Mouse (Mus musculus) macrophage (primary cell): Measurements from ENCODE around the gene Art4. TPM values are rescaled to one million over a fixed set of nuclear protein-coding genes. Genes with fewer than 3 reads are reported as not detected.
A peak's percentile ranks its signal among the peaks of the same experiment; 100 is the strongest.

ENCODE experiments used
- H3K27ac ChIP-seq: fragments of 350-480 bp; formaldehyde crosslinking; 2 replicates; pipeline ENCODE4 v1.9.0; 2021
- H3K36me3 ChIP-seq: fragments of 350-480 bp; formaldehyde crosslinking; 2 replicates; pipeline ENCODE4 v1.9.0; 2021; ENCODE audit errors: inconsistent target
- H3K4me3 ChIP-seq: fragments of 350-480 bp; formaldehyde crosslinking; 2 replicates; pipeline ENCODE4 v1.9.0; 2021; ENCODE audit errors: inconsistent target
- H3K79me2 ChIP-seq: fragments of 350-480 bp; formaldehyde crosslinking; 2 replicates; pipeline ENCODE4 v1.9.0; 2021; ENCODE audit errors: inconsistent target
- WGBS: methylation state at CpG from one replicate; pipeline ENCODE4 v1.1.7; 2026; ENCODE audit warnings: inconsistent platforms; ENCODE audit not compliant: missing documents; 5-methylcytosine and 5-hydroxymethylcytosine counted together
- polyA plus RNA-seq: library from polyadenylated mRNA; stranded (reverse); fragments of 250-400 nt; gene quantifications from 3 replicates; pipeline ENCODE4 v1.2.4, GENCODE M21; 2018; ENCODE audit warnings: inconsistent platforms

Art4 gene
- polyA plus RNA-seq, 1 experiment from 2014 or later = not detected

- WGBS = 5% methylated on average over 7 of the region's 7 CpGs
- Histone ChIP-seq H3K36me3 (peaks cover 23% of the 10 kb centered on the region; the same call in 1 of the 2 replicates), H3K27ac (peak overlapping the region; percentile 73), H3K79me2 (peaks cover 51% of the 10 kb centered on the region), H3K4me3 (peak overlapping the region; percentile 80)
Observed at GRCm38 (mm10) chr6:136827116-136827515, 30.4 kb downstream of the Art4 start.

DNA sequence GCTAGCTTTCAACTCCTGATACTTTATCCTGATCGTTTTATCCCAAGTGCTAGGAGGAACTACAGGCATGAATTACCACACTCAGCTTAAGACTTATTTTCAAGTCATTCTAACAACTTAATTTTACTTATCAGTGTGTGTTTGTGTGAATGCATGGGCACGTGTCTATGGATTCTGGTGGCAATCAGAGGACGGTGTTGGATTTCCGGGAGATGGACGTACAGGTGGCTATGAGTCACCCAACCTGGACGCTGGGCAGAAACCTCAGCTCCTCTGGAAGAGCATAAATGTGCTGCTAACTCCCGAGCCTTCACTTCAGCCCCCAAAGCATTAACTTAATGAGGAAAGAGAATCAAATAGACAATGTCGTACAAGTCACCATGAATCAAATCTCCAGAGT, 32.5 kb downstream of the Art4 start:
- WGBS = 81% methylated on average over 8 of the region's 8 CpGs
- Histone ChIP-seq H3K4me3 (no peak overlapping the region), H3K27ac (peak overlapping the region; percentile 27; the same call in 1 of the 2 replicates), H3K36me3 (peaks cover 45% of the 10 kb centered on the region), H3K79me2 (peaks cover 72% of the 10 kb centered on the region)

DNA sequence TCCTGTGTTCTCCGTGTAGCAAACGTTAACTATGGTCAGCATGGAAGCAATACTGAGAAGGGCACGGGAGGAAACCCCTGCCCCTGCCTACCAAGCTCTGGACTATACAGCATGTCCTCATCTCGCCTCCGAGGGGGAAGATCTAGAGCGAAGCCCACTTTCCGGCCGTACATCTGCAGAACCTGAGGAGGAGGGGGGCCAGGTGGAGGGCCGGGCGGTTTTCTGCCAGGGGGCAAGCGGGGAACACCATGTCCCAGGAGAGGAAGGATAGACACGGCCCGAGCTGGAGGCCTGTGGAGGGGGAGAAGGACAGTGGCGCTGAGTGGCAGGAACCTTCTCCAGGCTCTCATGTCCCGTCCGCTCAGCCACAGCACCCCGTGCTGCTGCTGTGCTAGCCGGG, 36.4 kb downstream of the Art4 start:
- H3K79me2 ChIP-seq = peaks cover 90% of the 10 kb centered on the region
- H3K27ac ChIP-seq = no peak overlapping the region
- peaks cover 79% of the 10 kb centered on the region for H3K36me3 ChIP-seq
- H3K4me3 ChIP-seq = no peak overlapping the region
- WGBS = 96% methylated on average over 18 of the region's 18 CpGs

GRCm38 (mm10) chr6:136820381-136820780, 37.2 kb downstream of the Art4 start:
- WGBS = 94% methylated on average over 21 of the region's 21 CpGs
- H3K79me2 ChIP-seq = peaks cover 90% of the 10 kb centered on the region
- peaks cover 86% of the 10 kb centered on the region for H3K36me3 ChIP-seq
- no peak overlapping the region for H3K27ac ChIP-seq
- no peak overlapping the region for H3K4me3 ChIP-seq

- H3K27ac ChIP-seq = no peak overlapping the region
- H3K79me2 ChIP-seq = peaks cover 70% of the 10 kb centered on the region
- H3K36me3 ChIP-seq = peaks cover 82% of the 10 kb centered on the region
- 90% methylated on average over 3 of the region's 3 CpGs for WGBS
- H3K4me3 ChIP-seq = no peak overlapping the region
Observed at GRCm38 (mm10) chr6:136817549-136817948, 40.0 kb downstream of the Art4 start.

- Histone ChIP-seq H3K4me3 (no peak overlapping the region), H3K79me2 (peaks cover 68% of the 10 kb centered on the region), H3K36me3 (peaks cover 75% of the 10 kb centered on the region), H3K27ac (no peak overlapping the region)
- WGBS = 95% methylated on average over 16 of the region's 21 CpGs
Observed at GRCm38 (mm10) chr6:136816826-136817225, 40.7 kb downstream of the Art4 start.

- Histone ChIP-seq H3K27ac (no peak overlapping the region), H3K4me3 (no peak overlapping the region), H3K79me2 (peaks cover 68% of the 10 kb centered on the region), H3K36me3 (peaks cover 60% of the 10 kb centered on the region)
- WGBS = 55% methylated on average over 7 of the region's 7 CpGs
Observed at GRCm38 (mm10) chr6:136815381-136815780, 42.2 kb downstream of the Art4 start.

GRCm38 (mm10) chr6:136813117-136813516, 44.4 kb downstream of the Art4 start:
- no peak overlapping the region for H3K4me3 ChIP-seq
- H3K27ac ChIP-seq = no peak overlapping the region
- peaks cover 39% of the 10 kb centered on the region for H3K36me3 ChIP-seq
- 57% methylated on average over 4 of the region's 4 CpGs for WGBS
- peaks cover 66% of the 10 kb centered on the region for H3K79me2 ChIP-seq

GRCm38 (mm10) chr6:136811196-136811595, 46.3 kb downstream of the Art4 start:
- Histone ChIP-seq H3K79me2 (peaks cover 52% of the 10 kb centered on the region), H3K4me3 (no peak overlapping the region), H3K36me3 (peaks cover 23% of the 10 kb centered on the region; the same call in 1 of the 2 replicates), H3K27ac (no peak overlapping the region)
- WGBS = 92% methylated on average over 10 of the region's 10 CpGs

GRCm38 (mm10) chr6:136809673-136810072, 47.9 kb downstream of the Art4 start:
- Histone ChIP-seq H3K36me3 (peaks cover 13% of the 10 kb centered on the region; the same call in 1 of the 2 replicates), H3K4me3 (peak overlapping the region; percentile 90), H3K79me2 (peaks cover 43% of the 10 kb centered on the region), H3K27ac (peak overlapping the region; percentile 92)
- 23% methylated on average over 13 of the region's 13 CpGs for WGBS

GRCm38 (mm10) chr6:136809077-136809476, 48.5 kb downstream of the Art4 start:
- H3K36me3 ChIP-seq = peaks cover 7% of the 10 kb centered on the region; the same call in 1 of the 2 replicates
- H3K4me3 ChIP-seq = peak overlapping the region; percentile 90
- peaks cover 40% of the 10 kb centered on the region for H3K79me2 ChIP-seq
- 0% methylated on average over 14 of the region's 14 CpGs for WGBS
- peak overlapping the region; percentile 92 for H3K27ac ChIP-seq

GRCm38 (mm10) chr6:136808631-136809046, 48.9 kb downstream of the Art4 start:
- Histone ChIP-seq H3K79me2 (peaks cover 40% of the 10 kb centered on the region), H3K27ac (peak overlapping the region; percentile 92), H3K4me3 (peak overlapping the region; percentile 90), H3K36me3 (peaks cover 3% of the 10 kb centered on the region; the same call in 1 of the 2 replicates)
- WGBS = under 1% methylated on average over 28 of the region's 28 CpGs

DNA sequence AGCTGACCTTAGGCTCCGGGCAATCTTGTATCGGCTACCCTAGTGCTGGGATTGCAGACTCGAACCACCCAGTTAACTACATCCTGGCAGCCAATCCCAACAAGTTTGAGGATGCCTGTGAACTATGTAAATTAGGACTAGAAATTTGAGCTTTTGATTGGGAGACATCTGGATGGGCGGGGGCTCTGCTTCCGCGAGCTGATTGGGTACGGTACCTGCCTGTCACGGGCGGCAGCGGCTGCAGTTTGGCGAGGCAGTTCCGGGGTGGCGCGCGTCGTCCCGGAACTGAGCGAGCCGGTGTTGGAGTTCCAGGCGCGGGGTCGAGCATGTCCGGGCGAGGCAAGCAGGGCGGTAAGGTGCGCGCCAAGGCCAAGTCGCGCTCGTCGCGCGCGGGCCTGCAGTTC, 49.5 kb downstream of the Art4 start, which contains the start of gene H2afj:
Gene H2afj, plus strand, starts transcription at position 231 of the 404 bp plus-strand sequence.
- under 1% methylated on average over 34 of the region's 34 CpGs for WGBS

DNA sequence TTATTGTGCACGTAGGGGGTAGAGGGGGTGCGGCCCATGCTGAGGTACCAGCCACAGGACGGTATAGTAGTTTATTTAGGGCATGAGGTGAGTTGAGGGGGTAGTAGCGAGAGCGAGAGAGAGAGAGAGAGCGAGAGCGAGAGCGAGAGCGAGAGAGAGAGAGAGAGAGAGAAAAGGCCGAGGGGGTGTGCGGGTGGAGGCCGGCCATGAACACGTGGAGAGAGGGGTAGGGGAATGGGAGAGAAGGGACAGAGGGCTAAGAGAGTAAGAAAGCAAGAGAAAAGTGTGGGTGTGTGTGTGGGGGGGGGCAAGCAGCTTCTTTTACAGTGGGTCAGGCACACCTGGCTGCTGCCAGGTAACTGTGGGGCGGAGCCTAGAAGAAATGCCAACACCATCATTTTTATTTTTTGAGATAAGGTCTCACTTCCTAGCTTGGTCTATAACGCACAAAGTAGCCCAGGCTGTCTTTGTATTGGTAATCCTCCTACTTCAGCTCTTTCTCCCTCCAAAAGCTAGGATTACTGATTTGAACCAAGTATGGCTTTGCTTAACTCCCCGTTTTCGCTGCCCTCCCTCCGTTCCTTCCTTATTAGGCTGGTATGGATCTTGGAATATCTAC, 50.0 kb downstream of the Art4 start:
- peaks cover 40% of the 10 kb centered on the region for H3K79me2 ChIP-seq
- no peaks in the 10 kb centered on the region; the same call in 1 of the 2 replicates for H3K36me3 ChIP-seq
- 41% methylated on average over 15 of the region's 18 CpGs for WGBS
- H3K27ac ChIP-seq = peak overlapping the region; percentile 72
- H3K4me3 ChIP-seq = peak overlapping the region; percentile 33

More for the DNA sequence above, 49.5 kb downstream of the Art4 start, which contains the start of gene H2afj:
- Histone ChIP-seq H3K27ac (peak within 1 kb of the TSS; percentile 92), H3K4me3 (peak within 1 kb of the TSS; percentile 90), H3K79me2 (peaks cover 40% of the 10 kb centered on the region), H3K36me3 (no peaks in the 10 kb centered on the region; the same call in 1 of the 2 replicates)

DNA sequence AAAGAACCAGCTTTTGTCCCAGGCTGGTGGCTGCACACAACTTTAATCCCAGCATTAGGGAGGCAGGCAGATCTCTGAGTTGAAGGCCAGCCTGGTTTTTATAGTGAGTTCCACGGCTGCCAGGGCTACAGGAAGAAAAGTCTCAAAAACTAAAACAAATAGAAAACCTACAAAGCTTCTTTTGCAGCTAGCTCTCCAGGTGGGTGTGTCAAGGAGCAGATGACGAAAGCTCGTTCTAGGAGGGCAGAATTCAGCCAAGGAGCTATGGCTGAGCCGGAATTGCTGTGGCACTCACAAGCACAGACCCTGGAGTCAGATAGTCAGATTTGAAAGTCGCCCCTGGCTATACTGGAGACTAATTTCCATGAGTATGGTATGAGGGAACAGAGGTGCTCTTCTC, 50.7 kb downstream of the Art4 start:
- no peaks in the 10 kb centered on the region; the same call in 1 of the 2 replicates for H3K36me3 ChIP-seq
- H3K4me3 ChIP-seq = no peak overlapping the region
- peaks cover 35% of the 10 kb centered on the region for H3K79me2 ChIP-seq
- 95% methylated on average over 5 of the region's 5 CpGs for WGBS
- H3K27ac ChIP-seq = no peak overlapping the region
